ENCODE assay signal across 8 mouse cellular contexts in the genomic region with DNA sequence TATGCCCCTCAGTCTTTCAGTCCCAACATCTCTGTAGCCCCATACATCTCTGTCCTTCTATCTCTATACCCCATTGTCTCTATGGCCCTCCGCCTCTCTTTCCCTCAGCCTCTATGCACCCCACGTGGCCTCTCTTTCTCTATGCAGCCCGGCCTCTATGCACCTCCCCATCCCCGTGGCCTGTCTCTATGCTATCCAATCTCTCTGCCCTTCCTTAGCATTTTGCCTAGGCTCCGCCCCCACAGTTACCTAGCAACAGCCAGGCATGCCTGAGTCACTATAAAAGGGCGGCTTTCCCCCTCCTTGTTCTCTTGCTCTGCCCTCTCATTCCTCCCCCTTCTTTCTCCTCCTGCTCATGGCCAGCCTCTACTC. TPM values are rescaled to one million over a fixed set of nuclear protein-coding genes. Genes with fewer than 3 reads are reported as not detected.
DNase-seq lines count a peak whose midpoint lies in the region; ATAC-seq and TF ChIP-seq lines count a peak whose summit lies in the region.

No protein-coding gene starts in this region.

- intact Hi-C loops in heart, postnatal 25 days (cut with DNase I): no loop called here

- DNase-seq in ES-CJ7 (ENCODE audit: low read depth, low spot score): peak; percentile 92
- peak; percentile 92 for DNase-seq in cerebellum, adult 11-12 months
- DNase-seq in heart, postnatal 25 days (ENCODE audit: low spot score): peak; percentile 38
- peak; percentile 79 for DNase-seq in layer of hippocampus, adult 11-12 months (ENCODE audit: low spot score)
- DNase-seq in liver, postnatal 0 days: peak; percentile 84
- peak; percentile 87 for DNase-seq in testis, postnatal 14 days (ENCODE audit: low spot score)

- peak; percentile 96 for ATAC-seq in forebrain, embryonic 15.5 days (replicated peaks)
- peak; percentile 87 for ATAC-seq in liver, postnatal 0 days
- peak; percentile 81 for ATAC-seq in neutrophil, adult 5-6 weeks (ENCODE audit: extremely low read depth, insufficient number of reproducible peaks, low FRiP score, poor library complexity, severe bottlenecking)

- H3K4me1 ChIP-seq in forebrain, embryonic 15.5 days: no peaks in the 10 kb centered on the region
- H3K4me1 ChIP-seq in liver, postnatal 0 days (ENCODE audit: insufficient read depth): 0 out of 2 replicates have a peak, but pooled peaks cover 2% of the 10 kb centered on the region

- no peak for TF ChIP-seq EP300 in liver, postnatal 0 days (IDR thresholded peaks at IDR 0.05; ENCODE audit: low read depth)

- WGBS in forebrain, embryonic 15.5 days: 27% methylated on average over 6 of the region's 6 CpGs
- WGBS in liver, postnatal 0 days (ENCODE audit: insufficient replicate concordance): 19% methylated on average over 6 of the region's 6 CpGs

- H3K9ac ChIP-seq in forebrain, embryonic 15.5 days (replicated peaks): peak overlapping the region; percentile 45
- H3K9ac ChIP-seq in liver, postnatal 0 days (replicated peaks): peak overlapping the region; percentile 51; the same call in 1 of the 2 replicates

- H3K4me3 ChIP-seq in forebrain, embryonic 15.5 days: peak overlapping the region; percentile 43
- H3K4me3 ChIP-seq in liver, postnatal 0 days (ENCODE audit: low read depth, low read length): peak overlapping the region; percentile 48

- peak overlapping the region; percentile 59 for H3K4me2 ChIP-seq in forebrain, embryonic 15.5 days (replicated peaks)
- H3K4me2 ChIP-seq in liver, postnatal 0 days (ENCODE audit: low read depth, low read length): peak overlapping the region; percentile 81

- peak overlapping the region; percentile 81 for H3K27ac ChIP-seq in forebrain, embryonic 15.5 days (replicated peaks)
- H3K27ac ChIP-seq in liver, postnatal 0 days (ENCODE audit: low read depth): peak overlapping the region; percentile 82

- no peaks in the 10 kb centered on the region for H3K36me3 ChIP-seq in forebrain, embryonic 15.5 days
- H3K36me3 ChIP-seq in liver, postnatal 0 days (replicated peaks; ENCODE audit: insufficient read depth, low read length): no peaks in the 10 kb centered on the region

- no peak for TF ChIP-seq CTCF in liver, postnatal 0 days (IDR thresholded peaks at IDR 0.05; ENCODE audit: low read depth)

- H3K27me3 ChIP-seq in forebrain, embryonic 15.5 days: no peaks in the 10 kb centered on the region
- H3K27me3 ChIP-seq in liver, postnatal 0 days (ENCODE audit: insufficient read depth, low read length): 0 out of 2 replicates have a peak, but pooled peaks cover 2% of the 10 kb centered on the region

- no peaks in the 10 kb centered on the region for H3K9me3 ChIP-seq in forebrain, embryonic 15.5 days
- no peaks in the 10 kb centered on the region for H3K9me3 ChIP-seq in liver, postnatal 0 days (ENCODE audit: low read length)

RNA-seq across cellular contexts. Expression of a gene that starts 11.8 kb away (rescaled TPM):
- 78.1 and 78.3 TPM in 2 replicates for polyA plus RNA-seq in forebrain, embryonic 15.5 days (2015; fragmentation: Nextera tagmentation; extraction: Ambion mirVana)
- total RNA-seq in heart, postnatal 25 days (2021): 10 to 100 TPM; 36.7 to 36.8 TPM
- 19.5 and 20.1 TPM in 2 replicates for polyA plus RNA-seq in liver, postnatal 0 days (2015; fragmentation: Nextera tagmentation; extraction: Ambion mirVana)
- 43.1 and 47.7 TPM in 2 replicates for total RNA-seq in neutrophil, adult 5-6 weeks (2017)

Comparison
In these comparisons a context has a peak if more than half of its experiments do, and no peak if none do; other contexts are left out.
1. Peak in every context shown above with its lines: DNase-seq, ATAC-seq, H3K4me3 ChIP-seq and H3K27ac ChIP-seq.
2. DNase-seq: peak in every context shown above with its lines; median percentile 92 in ES-CJ7; 92 in cerebellum, adult 11-12 months; 87 in testis, postnatal 14 days; 84 in liver, postnatal 0 days; 79 in layer of hippocampus, adult 11-12 months; 38 in heart, postnatal 25 days.